Mouse (Mus musculus): ENCODE results near the gene Pdlim3.

Pdlim3 gene

GRCm38 (mm10) chr8:45905591-45906250, 20.5 kb downstream of the Pdlim3 start:
- DNase-seq (ENCODE audit: low read depth, low spot score): no peak

- no peak for DNase-seq (ENCODE audit: low read depth, low spot score)
These were observed 21.0 kb downstream of the Pdlim3 start for GRCm38 (mm10) chr8:45906251-45906619.

DNA sequence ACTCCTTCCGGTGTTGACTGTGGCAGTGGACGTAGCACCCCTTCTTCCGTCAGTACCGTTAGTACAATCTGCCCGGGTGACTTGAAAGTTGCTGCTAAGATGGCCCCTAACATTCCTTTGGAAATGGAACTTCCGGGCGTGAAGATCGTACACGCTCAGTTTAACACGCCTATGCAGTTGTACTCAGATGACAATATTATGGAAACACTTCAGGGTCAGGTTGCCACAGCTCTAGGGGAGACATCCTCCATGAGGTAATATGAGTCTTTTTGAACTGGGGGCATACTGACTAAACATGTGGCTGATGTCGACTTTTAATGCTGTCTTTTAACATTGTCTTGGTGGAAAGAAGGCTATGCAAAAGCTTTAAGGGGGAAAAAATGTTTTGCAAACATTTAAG, 28.4 kb downstream of the Pdlim3 start:
- DNase-seq (ENCODE audit: low read depth, low spot score): no peak

DNA sequence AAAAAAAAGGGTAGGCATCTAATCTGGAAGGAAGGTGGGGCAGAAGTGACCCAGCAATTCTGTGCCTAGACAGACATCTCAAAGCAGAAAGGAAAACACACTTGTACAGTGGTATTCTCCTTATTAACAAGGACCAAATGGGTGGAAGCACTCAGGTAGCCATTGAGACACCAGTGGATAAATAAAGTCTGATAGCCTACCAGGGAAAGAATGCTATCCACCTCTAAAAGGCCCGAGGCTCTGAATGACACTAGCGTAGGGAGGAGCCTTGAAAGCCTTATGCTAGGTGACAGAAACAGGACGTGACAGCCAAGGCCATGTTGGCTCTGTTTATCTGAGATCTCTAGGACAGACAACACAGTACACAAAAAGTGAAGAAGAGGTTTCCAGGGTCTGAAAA, 31.2 kb downstream of the Pdlim3 start:
- peak; percentile 43 for DNase-seq (ENCODE audit: low read depth, low spot score)

GRCm38 (mm10) chr8:45917040-45917679, 31.9 kb downstream of the Pdlim3 start:
- no peak for DNase-seq (ENCODE audit: low read depth, low spot score)

DNA sequence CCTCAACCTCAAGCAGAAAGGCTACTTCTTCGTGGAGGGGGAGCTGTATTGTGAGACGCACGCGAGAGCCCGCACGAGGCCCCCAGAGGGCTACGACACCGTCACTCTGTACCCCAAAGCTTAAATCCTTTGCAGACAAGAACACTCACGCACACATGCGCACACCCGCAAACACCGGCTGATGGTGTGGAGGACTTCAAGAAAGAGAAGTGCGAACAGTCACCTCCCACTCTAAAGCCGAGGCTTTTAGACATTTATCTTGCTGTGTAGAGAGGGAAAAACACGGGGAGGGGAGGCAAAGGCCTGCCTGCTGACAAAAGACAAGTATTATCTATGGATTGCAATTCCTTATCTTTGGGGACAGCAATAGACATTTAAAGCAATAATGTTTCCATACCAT, 33.6 kb downstream of the Pdlim3 start:
- no peak for DNase-seq (ENCODE audit: low read depth, low spot score)

- DNase-seq (ENCODE audit: low read depth, low spot score): no peak
These were observed 35.1 kb downstream of the Pdlim3 start for GRCm38 (mm10) chr8:45920392-45920791.

GRCm38 (mm10) chr8:45922116-45922515, 36.9 kb downstream of the Pdlim3 start:
- no peak for DNase-seq (ENCODE audit: low read depth, low spot score)

DNA sequence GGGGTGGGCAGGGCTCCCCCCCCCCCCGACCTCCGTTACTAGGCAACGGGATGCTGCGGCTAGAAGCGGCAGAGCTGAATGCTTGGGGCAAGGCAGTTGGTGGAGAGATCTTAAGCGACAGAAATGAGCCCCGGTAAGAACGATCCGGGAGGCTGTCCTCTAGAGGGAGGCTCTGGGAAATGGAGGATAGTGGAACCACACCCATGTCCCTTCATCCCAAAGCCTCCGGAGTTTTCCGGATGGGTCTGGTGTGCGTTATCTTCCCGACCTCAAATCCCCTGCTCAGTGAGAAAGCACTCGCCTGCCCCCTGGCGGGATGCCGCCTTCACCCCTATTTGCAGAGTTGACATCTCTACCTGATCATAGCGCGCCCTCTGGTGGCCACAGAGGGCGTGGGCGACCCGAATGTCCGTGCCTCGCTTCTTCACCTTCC, 49.3 kb downstream of the Pdlim3 start, which contains the start of gene Ccdc110:
TSS of gene Ccdc110 (plus strand) at position 38 of the 433 bp plus-strand sequence.
- peak; percentile 95 for DNase-seq (ENCODE audit: low read depth, low spot score)

DNA sequence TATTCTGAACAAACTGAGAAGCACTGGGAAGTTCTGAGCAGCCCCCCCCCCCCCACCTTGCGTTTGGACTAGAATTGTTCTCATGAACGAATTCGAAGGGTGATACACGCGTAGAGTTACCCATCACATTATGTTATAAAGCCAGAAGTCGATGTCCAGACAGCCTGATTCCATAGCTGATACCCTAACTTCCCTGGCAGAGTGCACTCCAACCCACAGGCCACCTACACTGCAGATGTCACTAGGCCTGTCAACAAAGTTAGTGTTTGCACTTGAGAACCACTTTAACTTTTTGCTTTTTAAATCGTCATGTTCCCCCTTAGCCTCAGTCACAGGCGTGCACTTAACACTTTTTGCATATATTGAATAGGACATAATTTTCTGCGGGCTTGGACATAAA, 51.7 kb downstream of the Pdlim3 start:
- no peak for DNase-seq (ENCODE audit: low read depth, low spot score)

DNA sequence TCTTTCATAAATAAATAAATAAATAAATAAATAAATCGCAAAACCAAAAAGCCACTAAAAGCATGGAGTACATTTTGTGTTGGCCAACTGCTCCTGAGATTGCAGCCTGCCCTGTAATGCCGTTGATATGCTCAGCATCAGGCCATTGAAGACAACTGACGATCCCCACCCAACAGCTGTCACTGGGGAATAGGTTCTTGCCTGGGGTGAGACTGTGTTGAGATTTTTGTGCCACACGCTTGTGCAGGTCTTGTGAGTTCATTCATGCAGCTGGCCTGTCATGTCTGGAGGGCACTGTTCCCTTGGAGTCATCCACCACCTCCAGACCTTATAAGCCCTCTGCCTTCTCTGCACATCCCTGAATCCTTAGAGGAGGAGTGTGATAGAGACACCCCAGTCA, 61.0 kb downstream of the Pdlim3 start:
- no peak for DNase-seq (ENCODE audit: low read depth, low spot score)

- DNase-seq (ENCODE audit: low read depth, low spot score): peak; percentile 60
These were observed 65.4 kb downstream of the Pdlim3 start for GRCm38 (mm10) chr8:45950622-45951021.
